Mouse (Mus musculus) midbrain, embryonic 11.5 days (tissue): Measurements from ENCODE around the gene Pitpnm2. TPM values are rescaled to one million over a fixed set of nuclear protein-coding genes. Genes with fewer than 3 reads are reported as not detected.

Experiments used
- ATAC-seq: fragments of 200-750 bp; cut with Nextera tagmentation; 2 replicates; pipeline ENCODE4 v1.8.0; 2017; ENCODE audit warnings: moderate TSS enrichment, moderate library complexity; ENCODE audit not compliant: low FRiP score
- DNase-seq: peaks from one replicate; pipeline ENCODE4 v3.0.0; 2015; ENCODE audit warnings: low spot score; ENCODE audit errors: missing footprints
- H3K27ac ChIP-seq: fragments of 300-500 bp; sonication (generic); 2 replicates; pipeline ENCODE4 v1.5.1; 2014; ENCODE audit warnings: low read depth, low read length
- H3K27me3 ChIP-seq: fragments of 300-500 bp; sonication (generic); 2 replicates; pipeline ENCODE4 v1.6.1; 2014; ENCODE audit warnings: mild to moderate bottlenecking, low read length, moderate library complexity, mixed read lengths; ENCODE audit not compliant: control insufficient read depth, insufficient read depth
- H3K36me3 ChIP-seq: fragments of 300-500 bp; sonication (generic); 2 replicates; pipeline ENCODE4 v1.6.1; 2014; ENCODE audit warnings: mild to moderate bottlenecking, low read length, moderate library complexity, mixed read lengths; ENCODE audit not compliant: control insufficient read depth, insufficient read depth
- H3K4me1 ChIP-seq: fragments of 300-500 bp; sonication (generic); 2 replicates; pipeline ENCODE4 v1.6.1; 2014; ENCODE audit warnings: low read length; ENCODE audit not compliant: control insufficient read depth, insufficient read depth
- H3K4me2 ChIP-seq: fragments of 300-500 bp; sonication (generic); 2 replicates; pipeline ENCODE4 v1.6.1; 2014; ENCODE audit warnings: mild to moderate bottlenecking, moderate library complexity
- H3K4me3 ChIP-seq: fragments of 300-500 bp; sonication (generic); 2 replicates; pipeline ENCODE4 v1.5.1; 2014; ENCODE audit warnings: low read depth, low read length
- H3K9ac ChIP-seq: fragments of 300-500 bp; sonication (generic); 2 replicates; pipeline ENCODE4 v1.6.1; 2014; ENCODE audit warnings: low read length
- H3K9me3 ChIP-seq: fragments of 300-500 bp; sonication (generic); 2 replicates; pipeline ENCODE4 v1.6.1; 2016; ENCODE audit warnings: low read length; ENCODE audit not compliant: control insufficient read depth
- WGBS: fragments of 180-500 bp; shearing (Covaris S2); extraction: QIAGEN DNeasy Blood & Tissue Kit; methylation state at CpG from one replicate; pipeline ENCODE4 v1.1.7; 2014; 5-methylcytosine and 5-hydroxymethylcytosine counted together
- polyA plus RNA-seq: library from polyadenylated mRNA; unstranded; fragments of >200 nt; fragmentation: Nextera tagmentation; extraction: Ambion mirVana; gene quantifications from 2 replicates; pipeline ENCODE4 v1.2.1, GENCODE M21; 2014

Gene Pitpnm2
- polyA plus RNA-seq, 1 experiment from 2014 or later = 4.6 TPM

DNA sequence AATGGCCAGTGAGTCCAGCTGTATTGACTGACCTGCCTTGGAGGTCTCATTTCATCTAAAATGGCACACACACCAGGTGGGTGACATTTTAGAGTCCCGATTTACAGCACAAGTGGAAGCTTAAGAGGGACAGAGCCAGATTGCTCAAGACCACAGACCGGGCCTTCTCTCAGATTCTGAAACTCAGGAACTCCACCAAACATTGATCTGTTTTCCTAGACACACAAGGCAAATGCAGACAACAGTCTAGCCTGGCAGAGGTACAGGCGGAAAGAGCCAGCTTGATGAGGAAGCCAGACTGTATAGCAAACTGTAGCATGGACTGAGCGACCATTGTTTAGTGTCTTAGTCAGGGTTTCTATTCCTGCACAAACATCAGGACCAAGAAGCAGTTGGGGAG is 46.3 kb downstream of the Pitpnm2 start:
- no peak overlapping the region for H3K27ac ChIP-seq

DNA sequence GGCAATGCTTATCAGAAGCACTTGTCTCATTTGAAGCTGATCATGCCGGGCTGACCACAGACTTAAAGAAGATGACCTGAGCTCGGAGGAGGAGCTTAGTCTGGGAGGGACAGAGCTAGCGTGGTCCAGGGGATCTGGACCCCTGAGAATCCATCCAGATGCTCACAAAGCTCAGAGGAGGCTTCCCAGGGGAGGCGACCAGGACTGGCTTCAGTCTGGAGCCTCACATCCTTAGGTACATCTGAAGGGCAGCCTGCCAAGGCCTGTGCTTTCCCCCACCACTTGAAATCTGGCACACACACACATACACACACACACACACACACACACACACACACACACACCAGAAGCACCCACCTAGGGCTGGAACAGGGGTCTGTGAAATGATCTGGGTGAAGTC is 47.5 kb downstream of the Pitpnm2 start:
- no peak overlapping the region for H3K4me3 ChIP-seq
- H3K4me2 ChIP-seq = no peak overlapping the region
- 71% methylated on average over 4 of the region's 4 CpGs for WGBS
- H3K9me3 ChIP-seq = no peaks in the 10 kb centered on the region
- H3K4me1 ChIP-seq = peaks cover 6% of the 10 kb centered on the region; the same call in 1 of the 2 replicates
- no peak overlapping the region for H3K27ac ChIP-seq
- H3K9ac ChIP-seq = no peak overlapping the region
- DNase-seq = no peak
- H3K27me3 ChIP-seq = no peaks in the 10 kb centered on the region
- H3K36me3 ChIP-seq = no peaks in the 10 kb centered on the region
- ATAC-seq = no peak

More for the DNA sequence above, 46.3 kb downstream of the Pitpnm2 start:
- no peak overlapping the region for H3K4me3 ChIP-seq
- H3K9me3 ChIP-seq = no peaks in the 10 kb centered on the region
- no peak for ATAC-seq
- peaks cover 6% of the 10 kb centered on the region; the same call in 1 of the 2 replicates for H3K4me1 ChIP-seq
- no peaks in the 10 kb centered on the region for H3K36me3 ChIP-seq
- 91% methylated on average over 4 of the region's 4 CpGs for WGBS
- H3K4me2 ChIP-seq = no peak overlapping the region
- H3K27me3 ChIP-seq = no peaks in the 10 kb centered on the region
- H3K9ac ChIP-seq = no peak overlapping the region
- DNase-seq = no peak

DNA sequence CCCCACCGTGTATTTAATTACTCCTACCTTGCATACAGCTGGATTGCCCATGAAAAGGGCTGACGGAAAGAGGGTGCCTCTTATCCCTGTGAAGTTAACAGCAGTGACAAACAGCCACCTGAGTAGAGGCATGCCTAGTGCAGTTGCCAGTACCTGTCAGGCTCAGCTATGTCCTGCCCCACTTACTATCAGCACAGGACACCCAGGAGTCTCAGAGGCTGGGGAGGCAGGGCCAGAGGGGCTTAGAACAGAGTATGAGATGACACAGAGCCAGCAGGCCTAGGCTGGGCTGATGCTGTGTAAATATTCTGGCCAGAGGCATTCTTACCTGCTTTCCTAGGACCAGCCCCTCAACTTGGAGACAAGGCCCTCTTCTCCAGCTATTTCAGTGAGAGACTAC is 48.0 kb downstream of the Pitpnm2 start:
- H3K4me1 ChIP-seq = 0 out of 2 replicates have a peak, but pooled peaks cover 3% of the 10 kb centered on the region
- ATAC-seq = no peak
- no peak overlapping the region for H3K9ac ChIP-seq
- H3K4me2 ChIP-seq = no peak overlapping the region
- 83% methylated on average over 2 of the region's 2 CpGs for WGBS
- H3K36me3 ChIP-seq = no peaks in the 10 kb centered on the region
- no peak for DNase-seq
- no peaks in the 10 kb centered on the region for H3K27me3 ChIP-seq
- H3K27ac ChIP-seq = no peak overlapping the region
- H3K9me3 ChIP-seq = no peaks in the 10 kb centered on the region
- H3K4me3 ChIP-seq = no peak overlapping the region

DNA sequence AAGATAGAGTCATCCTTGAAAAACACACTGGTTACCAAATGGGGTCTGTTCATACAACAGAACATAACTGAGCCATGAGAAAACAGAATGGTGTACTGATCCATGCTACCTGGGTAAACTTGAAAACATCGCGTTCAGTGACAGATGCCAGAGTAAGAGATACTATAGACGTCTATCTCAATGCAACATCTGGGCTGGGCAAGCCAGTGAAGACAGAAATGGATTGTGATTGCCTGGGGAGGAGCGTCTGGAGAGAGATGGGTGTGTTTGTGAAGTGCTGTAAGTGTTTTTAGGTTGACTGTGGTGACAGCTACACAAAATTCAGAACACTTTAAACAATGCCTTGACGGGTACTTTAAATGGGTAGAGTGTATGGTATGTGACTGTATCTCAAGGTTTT is 48.7 kb downstream of the Pitpnm2 start:
- no peaks in the 10 kb centered on the region for H3K36me3 ChIP-seq
- H3K9me3 ChIP-seq = no peaks in the 10 kb centered on the region
- WGBS = 76% methylated on average over 5 of the region's 5 CpGs
- ATAC-seq = no peak
- no peak overlapping the region for H3K9ac ChIP-seq
- H3K27ac ChIP-seq = no peak overlapping the region
- no peak overlapping the region for H3K4me3 ChIP-seq
- H3K27me3 ChIP-seq = no peaks in the 10 kb centered on the region
- no peak for DNase-seq
- no peak overlapping the region for H3K4me2 ChIP-seq
- no peaks in the 10 kb centered on the region for H3K4me1 ChIP-seq

DNA sequence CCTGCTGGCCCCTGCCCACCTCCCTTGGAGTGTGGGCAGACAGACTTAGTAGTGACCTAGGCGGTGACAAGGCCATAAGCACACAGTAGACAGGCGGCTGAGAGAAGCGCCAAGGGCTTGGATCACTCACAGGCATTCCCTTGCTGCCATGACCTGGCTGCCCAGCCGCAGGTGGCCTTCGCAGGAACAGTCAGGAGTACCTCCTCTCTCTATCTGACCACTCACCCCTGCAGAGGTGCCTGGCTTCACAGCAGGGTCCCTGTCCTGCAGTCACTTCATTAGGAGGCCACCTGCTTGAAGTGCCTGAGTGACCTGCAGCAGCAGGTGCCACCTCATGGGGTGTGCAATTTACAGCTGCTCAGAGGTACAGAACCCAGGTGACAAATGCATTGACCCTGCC is 50.4 kb downstream of the Pitpnm2 start:
- Histone ChIP-seq H3K4me3 (no peak overlapping the region), H3K9me3 (no peaks in the 10 kb centered on the region), H3K27ac (no peak overlapping the region), H3K36me3 (no peaks in the 10 kb centered on the region), H3K4me1 (peaks cover 5% of the 10 kb centered on the region; the same call in 1 of the 2 replicates), H3K9ac (no peak overlapping the region), H3K4me2 (no peak overlapping the region), H3K27me3 (no peaks in the 10 kb centered on the region)
- WGBS = 71% methylated on average over 5 of the region's 5 CpGs
- ATAC-seq (no peak), DNase-seq (no peak)

DNA sequence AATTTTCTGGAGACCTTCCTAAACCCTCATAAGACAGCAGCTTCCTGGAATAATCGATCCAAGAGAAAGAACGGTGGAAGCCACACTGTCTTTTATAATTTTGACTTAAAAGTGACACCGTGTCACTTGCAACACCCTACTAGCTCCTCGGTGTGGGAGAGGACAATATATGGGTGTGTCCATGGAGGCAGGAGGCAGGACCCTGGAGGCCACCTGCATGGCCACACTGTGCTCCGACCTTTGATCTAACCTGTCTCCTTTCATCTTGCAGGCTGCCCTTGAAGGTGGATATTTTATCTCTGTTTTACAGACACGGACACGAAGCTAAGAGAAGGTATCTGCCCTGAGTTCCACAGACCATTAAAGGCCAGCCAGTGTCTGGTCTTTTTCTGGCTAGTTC is 51.1 kb downstream of the Pitpnm2 start:
- ATAC-seq (no peak), DNase-seq (no peak)
- WGBS = 92% methylated on average over 7 of the region's 7 CpGs
- peaks cover 5% of the 10 kb centered on the region for H3K4me1 ChIP-seq
- no peak overlapping the region for H3K4me2 ChIP-seq
- H3K27me3 ChIP-seq = no peaks in the 10 kb centered on the region
- H3K9ac ChIP-seq = no peak overlapping the region
- no peaks in the 10 kb centered on the region for H3K9me3 ChIP-seq
- H3K27ac ChIP-seq = no peak overlapping the region
- no peak overlapping the region for H3K4me3 ChIP-seq
- no peaks in the 10 kb centered on the region for H3K36me3 ChIP-seq

DNA sequence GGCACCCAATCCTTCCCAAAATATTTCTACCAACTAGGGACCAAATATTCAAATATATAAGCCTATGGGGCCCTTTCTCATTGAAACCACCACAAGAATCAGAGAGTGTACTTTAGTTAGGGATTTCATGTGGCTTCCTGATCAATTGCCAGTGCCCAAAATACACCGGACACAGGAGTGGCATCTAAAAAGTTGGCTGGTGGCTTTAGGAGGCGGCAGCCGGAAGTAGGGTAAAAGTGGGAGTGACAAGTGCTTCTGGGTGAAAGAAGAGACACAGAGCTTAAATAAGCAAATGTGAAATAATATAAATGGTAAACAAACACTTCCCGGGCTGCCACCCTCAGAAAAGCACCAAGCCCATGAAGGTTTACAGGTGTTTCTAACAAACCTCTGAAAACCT is 53.5 kb downstream of the Pitpnm2 start:
- Histone ChIP-seq H3K9ac (no peak overlapping the region), H3K27me3 (no peaks in the 10 kb centered on the region), H3K27ac (no peak overlapping the region), H3K4me1 (peaks cover 12% of the 10 kb centered on the region), H3K9me3 (no peaks in the 10 kb centered on the region), H3K36me3 (no peaks in the 10 kb centered on the region), H3K4me2 (no peak overlapping the region), H3K4me3 (no peak overlapping the region)
- DNase-seq = no peak
- 96% methylated on average over 4 of the region's 4 CpGs for WGBS
- no peak for ATAC-seq

DNA sequence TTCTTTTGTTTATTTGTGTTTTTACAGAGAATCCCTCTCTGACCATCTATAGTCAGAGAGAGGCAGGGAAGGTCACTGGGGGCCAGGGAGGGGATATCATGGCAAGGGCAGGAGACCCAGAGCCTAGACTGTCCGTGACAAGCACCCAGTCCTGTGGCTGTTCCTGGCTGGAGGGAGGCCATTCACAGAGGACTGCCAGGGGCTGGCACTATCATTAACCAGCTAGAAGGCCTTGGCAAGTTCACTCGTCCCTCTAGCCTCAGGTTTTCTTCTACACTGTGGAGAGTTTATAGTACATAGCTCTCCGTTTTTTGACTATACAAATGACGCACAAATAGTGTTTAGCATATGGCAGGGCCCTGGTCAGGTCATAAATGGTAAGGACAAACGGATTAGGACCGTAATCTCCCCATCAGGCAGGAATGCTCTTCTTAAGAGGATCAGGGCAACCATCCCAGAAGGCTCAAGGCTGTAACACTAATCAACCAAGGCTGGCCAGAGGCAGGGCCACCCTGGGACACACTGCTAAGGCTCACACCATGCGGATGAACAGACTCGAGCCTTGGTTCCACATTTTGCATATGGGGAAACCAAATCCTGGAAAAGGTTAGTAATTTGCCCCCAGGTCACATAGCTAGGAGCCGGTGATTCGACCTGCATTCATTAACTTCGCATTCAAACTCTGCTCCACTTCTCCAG is 55.0 kb downstream of the Pitpnm2 start:
- no peak for DNase-seq
- no peaks in the 10 kb centered on the region for H3K9me3 ChIP-seq
- no peak overlapping the region for H3K4me2 ChIP-seq
- no peak for ATAC-seq
- WGBS = 41% methylated on average over 11 of the region's 11 CpGs
- H3K9ac ChIP-seq = no peak overlapping the region
- no peaks in the 10 kb centered on the region for H3K36me3 ChIP-seq
- H3K4me1 ChIP-seq = peaks cover 12% of the 10 kb centered on the region
- H3K27me3 ChIP-seq = no peaks in the 10 kb centered on the region
- H3K27ac ChIP-seq = no peak overlapping the region
- H3K4me3 ChIP-seq = no peak overlapping the region

DNA sequence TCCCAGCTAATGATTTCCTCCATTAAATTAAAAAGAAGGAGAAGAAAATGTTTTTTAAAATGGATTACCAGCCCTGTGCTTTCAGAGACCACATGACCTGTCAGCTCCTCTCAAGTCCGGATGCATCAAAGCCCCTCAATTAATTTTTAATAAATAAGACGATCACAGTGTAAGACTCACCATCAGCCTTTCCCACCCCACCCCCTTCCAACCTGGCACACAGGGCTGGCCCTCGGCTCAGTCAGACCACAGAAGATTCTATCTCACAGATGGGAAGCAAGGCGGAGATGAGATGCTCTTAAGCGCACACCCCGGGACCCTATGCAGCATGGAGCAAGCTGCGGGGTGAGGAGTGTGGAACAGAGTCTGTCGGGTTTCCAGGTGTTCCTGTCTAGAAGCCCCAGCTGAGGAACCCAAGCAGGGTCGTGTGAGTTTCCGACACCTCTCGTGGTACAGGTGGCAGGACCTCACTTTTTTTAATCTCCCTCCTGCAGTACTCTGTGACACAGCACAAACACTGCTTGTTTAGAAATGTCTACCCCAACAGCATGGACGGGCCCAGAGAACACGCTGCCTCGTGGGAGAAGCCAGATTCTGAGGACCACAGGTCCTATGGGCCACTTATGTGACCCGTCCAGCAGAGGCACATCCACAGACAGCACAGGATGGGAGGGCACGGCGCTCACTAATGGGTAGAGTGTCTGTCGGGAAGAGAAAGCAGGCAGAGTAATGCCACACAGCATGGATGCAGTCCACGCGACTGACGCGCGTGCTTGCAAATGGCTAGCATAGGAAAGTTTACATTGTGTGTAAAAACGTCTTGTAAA is 56.1 kb downstream of the Pitpnm2 start:
- no peak overlapping the region for H3K4me3 ChIP-seq
- no peaks in the 10 kb centered on the region for H3K27me3 ChIP-seq
- no peak for DNase-seq
- WGBS = 81% methylated on average over 24 of the region's 24 CpGs
- H3K4me2 ChIP-seq = no peak overlapping the region
- H3K36me3 ChIP-seq = no peaks in the 10 kb centered on the region
- ATAC-seq = no peak
- no peaks in the 10 kb centered on the region for H3K9me3 ChIP-seq
- H3K4me1 ChIP-seq = peaks cover 12% of the 10 kb centered on the region
- no peak overlapping the region for H3K9ac ChIP-seq
- no peak overlapping the region for H3K27ac ChIP-seq
